Mouse (Mus musculus) v-Abl transformed pro-B cells (cell line): ENCODE data around the gene Ccdc34.

Experiments
- in situ Hi-C, 2 experiments: fragments of 400-800 bp; cut with MboI; formaldehyde crosslinking; loops; one replicate each; pipeline ENCODE4 v1.15.1; 2025; ENCODE audit not compliant: unreplicated experiment in 2 of 2

Gene Ccdc34

GRCm38 (mm10) chr2:110202716-110203497 lies 185.3 kb downstream of the Ccdc34 start:
- in situ Hi-C loops: loop anchor here (5.0 to 25.0 kb wide), 4 partner anchors 141 to 2009 kb away; no protein-coding TSS in a partner anchor

GRCm38 (mm10) chr2:110204169-110204568 lies 186.6 kb downstream of the Ccdc34 start:
- in situ Hi-C loops: loop anchor here (5.0 to 25.0 kb wide), 4 partner anchors 142 to 2008 kb away; no protein-coding TSS in a partner anchor

GRCm38 (mm10) chr2:110204705-110205318 lies 187.2 kb downstream of the Ccdc34 start:
- in situ Hi-C loops: loop anchor here (5.0 to 25.0 kb wide), 6 partner anchors 143 to 2007 kb away; no protein-coding TSS in a partner anchor

- in situ Hi-C loops: loop anchor here in 1 of 2 experiments (25.0 kb wide), 2 partner anchors 851 to 2001 kb away; no protein-coding TSS in a partner anchor
Measured at GRCm38 (mm10) chr2:110210508-110211496, 193.2 kb downstream of the Ccdc34 start.

DNA sequence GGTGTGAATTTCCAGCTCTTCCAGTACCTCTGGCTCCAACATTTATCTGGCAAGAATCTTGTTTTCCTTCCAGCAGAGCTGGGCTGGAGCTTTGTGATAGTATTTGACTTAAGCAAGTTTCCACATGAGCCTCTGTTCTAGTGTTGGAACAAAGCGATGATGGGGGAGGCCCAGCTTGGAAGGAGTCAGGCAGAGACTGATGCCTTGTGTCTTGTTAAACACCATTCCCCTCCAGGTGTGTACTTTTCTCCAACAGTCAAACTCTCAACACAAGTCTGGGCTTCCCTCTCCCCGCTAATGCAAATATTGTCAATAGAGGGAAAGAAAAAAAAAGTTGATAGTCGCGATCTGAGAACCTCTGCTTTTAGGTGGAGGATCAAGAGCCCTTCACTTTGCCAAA lies 196.7 kb downstream of the Ccdc34 start:
- in situ Hi-C loops: loop anchor here in 1 of 2 experiments (25.0 kb wide), 2 partner anchors 848 to 1998 kb away; no protein-coding TSS in a partner anchor

DNA sequence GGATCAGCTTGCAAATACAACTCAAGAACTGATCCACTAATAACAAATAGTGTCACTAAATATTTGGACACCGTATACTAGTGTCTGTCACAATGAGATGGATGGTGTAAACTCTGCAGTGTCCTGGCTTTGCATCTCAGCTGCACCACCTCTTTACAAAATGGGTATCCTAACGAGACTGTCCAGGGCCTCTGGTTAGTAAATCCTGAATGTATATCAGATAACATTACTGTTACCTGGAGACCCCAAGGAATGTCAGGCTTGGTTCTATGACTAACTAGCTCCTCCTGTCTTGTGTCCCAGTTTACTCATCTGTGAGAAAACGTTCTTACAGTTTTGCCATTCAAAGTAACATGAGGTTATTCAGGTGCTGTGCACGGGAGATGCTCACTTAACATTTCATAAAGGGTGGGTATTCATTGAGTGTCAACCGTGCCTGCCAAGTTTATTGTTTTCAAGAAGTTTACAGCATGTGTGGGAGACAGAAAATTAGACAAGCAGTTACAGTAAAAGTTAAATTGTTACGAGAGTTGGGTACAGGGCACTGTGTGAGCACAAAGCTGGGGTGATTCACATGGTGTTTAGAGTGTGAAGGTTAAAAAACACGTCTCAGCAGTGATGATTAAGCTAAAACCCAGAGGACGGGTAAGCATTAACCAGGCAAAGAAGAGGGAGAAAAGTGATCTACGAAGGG lies 197.5 kb downstream of the Ccdc34 start:
- in situ Hi-C loops: loop anchor here in 1 of 2 experiments (25.0 kb wide), 2 partner anchors 847 to 1997 kb away; no protein-coding TSS in a partner anchor

DNA sequence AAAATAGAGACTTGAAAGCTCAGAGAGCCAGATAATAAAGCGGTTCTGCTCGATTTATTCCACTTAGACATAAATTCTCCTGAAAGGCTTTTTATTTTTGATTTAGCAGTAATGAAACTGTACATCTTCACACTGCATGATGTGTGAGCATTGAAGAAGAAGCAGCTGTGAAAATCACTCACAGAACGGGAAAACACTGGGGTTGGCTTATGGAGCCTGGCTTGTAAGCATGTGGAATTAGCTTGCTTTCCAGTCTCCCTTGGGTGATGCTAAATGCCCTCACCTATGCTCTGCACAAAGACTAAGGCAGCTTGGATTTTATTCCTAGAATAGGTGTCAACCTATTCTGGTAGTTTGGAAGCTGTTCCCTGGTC lies 198.1 kb downstream of the Ccdc34 start:
- in situ Hi-C loops: loop anchor here in 1 of 2 experiments (25.0 kb wide), 2 partner anchors 847 to 1997 kb away; no protein-coding TSS in a partner anchor

- in situ Hi-C loops: loop anchor here (10.0 to 25.0 kb wide), 3 partner anchors 834 to 1992 kb away; no protein-coding TSS in a partner anchor
Measured at GRCm38 (mm10) chr2:110220492-110220891, 202.9 kb downstream of the Ccdc34 start.

- in situ Hi-C loops: loop anchor here (10.0 to 25.0 kb wide), 3 partner anchors 832 to 1990 kb away; no protein-coding TSS in a partner anchor
Measured at GRCm38 (mm10) chr2:110222793-110223192, 205.2 kb downstream of the Ccdc34 start.
